Mouse (Mus musculus): ENCODE results near the gene Ccnd2. TPM values are rescaled to one million over a fixed set of nuclear protein-coding genes. Genes with fewer than 3 reads are reported as not detected.

The Ccnd2 gene
- total and polyA plus RNA-seq, 3 experiments, result 152 to 1,195 (median 656) TPM

DNA sequence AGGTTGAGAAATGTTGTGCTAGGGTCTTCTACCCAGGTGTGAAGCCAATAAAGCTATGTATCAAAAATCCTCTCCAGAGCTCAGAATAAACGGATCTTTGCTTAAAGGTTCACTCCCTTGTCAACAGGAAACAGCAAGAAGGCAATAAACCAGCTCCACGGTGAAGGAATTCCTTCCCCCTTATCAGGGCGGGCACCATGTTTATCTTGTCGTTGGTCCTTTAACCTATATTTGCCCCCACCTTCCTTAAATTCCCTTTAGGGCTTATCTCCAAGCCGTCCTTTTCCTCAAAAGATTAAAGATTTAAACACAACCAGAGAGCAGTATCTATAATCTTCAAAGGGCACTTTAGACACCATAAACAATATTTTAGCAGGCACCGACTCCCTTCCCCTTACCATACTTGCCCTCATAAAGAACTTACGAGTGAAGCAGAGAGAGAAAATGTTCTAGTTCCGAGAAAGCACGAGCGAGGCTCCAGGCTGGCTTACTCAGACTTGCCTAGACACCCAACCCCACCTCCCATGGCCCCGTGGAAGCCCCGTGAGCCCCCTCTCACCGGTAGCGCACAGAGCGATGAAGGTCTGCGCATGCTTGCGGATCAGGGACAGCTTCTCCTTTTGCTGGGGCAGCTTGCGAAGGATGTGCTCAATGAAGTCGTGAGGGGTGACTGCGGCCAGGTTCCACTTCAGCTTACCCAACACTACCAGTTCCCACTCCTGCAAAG is 6.4 kb downstream of the Ccnd2 start:
- H3K9me3 ChIP-seq (replicated peaks), result no peaks in the 10 kb centered on the region
- peak; percentile 47 for ATAC-seq (ENCODE audit: extremely low read depth, insufficient number of reproducible peaks, low FRiP score, poor library complexity, severe bottlenecking)
- no peaks in the 10 kb centered on the region for H3K27me3 ChIP-seq (ENCODE audit: insufficient read depth, low read length)
- DNase-seq (ENCODE audit: low spot score), result peak; percentile 43
- peaks cover 79% of the 10 kb centered on the region for H3K4me1 ChIP-seq (ENCODE audit: insufficient read depth, low read depth, low read length)
- peaks cover 83% of the 10 kb centered on the region for H3K36me3 ChIP-seq (replicated peaks)
- H3K4me3 ChIP-seq (ENCODE audit: low read depth, low read length), result peak overlapping the region; percentile 65; the same call in 1 of the 2 replicates
- TF ChIP-seq TAL1 (conservative IDR thresholded peaks at IDR 0.05; ENCODE audit: low read depth, low read length) (peak; percentile 63), CTCF (IDR thresholded peaks at IDR 0.05; ENCODE audit: low read depth, low read length) (no peak), GATA1 (IDR thresholded peaks at IDR 0.05; ENCODE audit: borderline replicate concordance, low read length) (no peak), POLR2AphosphoS5 (IDR thresholded peaks at IDR 0.05; ENCODE audit: insufficient replicate concordance, low read depth, low read length) (0 out of 2 replicates have a peak, but pooled peaks have one; percentile 14)

DNA sequence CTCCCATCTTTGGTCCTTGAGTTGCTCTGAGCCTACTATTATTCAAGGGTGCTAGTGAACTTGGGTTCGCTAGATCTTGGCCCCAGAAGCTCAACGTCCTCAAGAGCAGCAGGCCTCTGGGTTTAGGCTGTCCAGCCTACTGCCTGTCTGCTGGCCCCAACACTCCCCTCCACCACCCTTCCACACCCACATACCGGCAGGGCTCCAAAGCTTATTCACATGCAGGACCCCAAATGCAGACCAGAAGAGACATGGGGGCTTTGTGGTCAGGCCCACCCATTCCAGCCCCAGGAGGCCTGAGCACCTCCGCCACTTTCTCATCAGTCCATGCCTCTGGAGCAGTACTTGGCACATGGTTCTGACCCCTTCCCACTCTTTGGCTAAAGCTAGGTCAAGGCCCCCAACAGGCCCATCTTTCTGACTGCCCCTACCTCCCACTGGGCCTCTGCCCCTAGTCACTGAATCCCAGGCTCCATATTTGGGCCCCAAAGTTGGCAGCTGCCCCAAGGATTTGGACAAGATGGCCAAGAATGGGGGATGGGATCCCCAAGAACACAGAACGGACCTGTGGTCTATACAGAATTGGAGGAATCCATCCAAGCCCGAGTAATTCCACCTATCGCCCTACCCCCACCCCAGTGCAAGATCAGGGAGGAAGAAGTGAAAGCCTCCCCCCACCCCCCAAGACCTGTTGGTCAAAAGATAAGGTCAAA is 8.3 kb downstream of the Ccnd2 start:
- ATAC-seq (ENCODE audit: extremely low read depth, insufficient number of reproducible peaks, low FRiP score, poor library complexity, severe bottlenecking) (no peak), DNase-seq (ENCODE audit: low spot score) (no peak)
- Histone ChIP-seq H3K4me1 (ENCODE audit: insufficient read depth, low read depth, low read length) (peaks cover 96% of the 10 kb centered on the region), H3K36me3 (replicated peaks) (peaks cover 96% of the 10 kb centered on the region), H3K4me3 (ENCODE audit: low read depth, low read length) (peak overlapping the region; percentile 63; the same call in 1 of the 2 replicates), H3K9me3 (replicated peaks) (no peaks in the 10 kb centered on the region), H3K27me3 (ENCODE audit: insufficient read depth, low read length) (no peaks in the 10 kb centered on the region)
- no peak for TF ChIP-seq CTCF (IDR thresholded peaks at IDR 0.05; ENCODE audit: low read depth, low read length)
- TF ChIP-seq GATA1 (IDR thresholded peaks at IDR 0.05; ENCODE audit: borderline replicate concordance, low read length), result no peak
- no peak for TF ChIP-seq GATA2 (IDR thresholded peaks at IDR 0.05; ENCODE audit: borderline replicate concordance, low read depth, low read length)
- no peak for TF ChIP-seq TAL1 (conservative IDR thresholded peaks at IDR 0.05; ENCODE audit: low read depth, low read length)
- no peak for TF ChIP-seq POLR2AphosphoS5 (IDR thresholded peaks at IDR 0.05; ENCODE audit: insufficient replicate concordance, low read depth, low read length)

DNA sequence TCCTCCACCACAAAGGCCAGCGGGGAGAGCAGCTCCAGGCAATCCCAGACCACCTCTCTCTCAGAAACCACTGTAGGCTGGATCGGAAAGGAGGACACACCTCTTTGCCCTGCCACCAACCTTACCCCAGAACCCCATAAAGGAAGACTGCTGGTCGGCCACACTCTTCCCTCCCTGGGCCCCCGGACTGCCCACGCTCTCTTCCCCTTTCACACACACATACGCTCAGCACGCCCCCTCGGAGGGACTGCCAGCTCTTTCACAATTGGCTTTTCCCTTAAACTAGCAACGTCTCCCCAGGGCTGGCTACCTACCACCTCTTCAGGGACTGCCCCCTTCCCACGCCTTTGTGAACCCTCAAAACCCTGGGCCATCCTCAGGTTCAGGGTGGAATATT is 8.9 kb downstream of the Ccnd2 start:
- DNase-seq (ENCODE audit: low spot score) (peak; percentile 44), ATAC-seq (ENCODE audit: extremely low read depth, insufficient number of reproducible peaks, low FRiP score, poor library complexity, severe bottlenecking) (peak; percentile 22)
- Histone ChIP-seq H3K27me3 (ENCODE audit: insufficient read depth, low read length) (no peaks in the 10 kb centered on the region), H3K4me1 (ENCODE audit: insufficient read depth, low read depth, low read length) (peaks cover 94% of the 10 kb centered on the region), H3K4me3 (ENCODE audit: low read depth, low read length) (peak overlapping the region; percentile 63; the same call in 1 of the 2 replicates), H3K9me3 (replicated peaks) (no peaks in the 10 kb centered on the region), H3K36me3 (replicated peaks) (peaks cover 96% of the 10 kb centered on the region)
- TF ChIP-seq CTCF (IDR thresholded peaks at IDR 0.05; ENCODE audit: low read depth, low read length), result no peak
- TF ChIP-seq POLR2AphosphoS5 (IDR thresholded peaks at IDR 0.05; ENCODE audit: insufficient replicate concordance, low read depth, low read length), result peak; percentile 45; the same call in 1 of the 2 replicates

DNA sequence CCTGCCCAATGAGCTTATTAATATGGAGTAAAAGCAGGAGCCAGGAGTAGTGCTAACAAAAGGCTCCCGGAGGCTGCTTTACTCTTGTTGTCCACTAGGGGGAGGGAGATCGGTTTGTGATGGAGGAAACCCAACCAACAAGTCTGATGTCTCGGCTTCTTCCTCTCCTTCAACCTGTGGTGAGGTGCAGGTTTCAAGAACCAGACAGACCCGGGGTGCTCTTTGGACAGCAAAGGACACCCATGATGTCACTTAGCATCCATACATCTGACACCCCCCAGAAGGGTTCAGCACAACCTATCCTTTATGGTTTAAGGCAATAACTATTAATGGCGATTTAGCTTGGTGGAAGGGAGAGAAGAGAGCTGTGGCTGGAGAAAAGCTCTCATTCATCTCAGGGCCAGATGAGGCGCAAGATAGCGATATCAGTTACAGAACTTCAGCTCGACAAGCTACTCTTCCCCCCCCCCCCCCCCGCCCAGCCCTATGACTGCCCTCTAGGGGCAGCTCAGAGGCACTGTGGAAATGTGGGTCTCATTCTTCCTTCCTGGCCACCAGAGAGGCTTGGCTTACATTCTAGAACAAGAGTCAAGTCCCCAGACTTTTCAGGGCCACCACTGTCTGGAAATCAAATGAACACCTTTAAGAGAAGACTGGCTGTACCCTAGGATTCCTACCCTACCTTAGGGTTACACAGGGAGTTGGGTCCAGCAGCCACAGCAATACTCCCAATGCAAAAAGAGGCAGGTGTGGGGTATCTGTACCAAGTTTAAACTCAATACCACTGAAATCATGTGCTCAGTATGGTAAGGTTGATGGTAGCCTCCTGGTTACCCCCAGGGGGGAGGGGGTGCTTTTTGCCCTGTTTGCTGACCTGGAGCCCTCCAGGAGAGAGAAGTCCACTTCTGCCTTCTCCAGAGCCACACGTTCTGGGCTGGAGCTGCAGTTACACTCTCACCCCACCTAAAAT is 9.6 kb downstream of the Ccnd2 start:
- H3K9me3 ChIP-seq (replicated peaks), result no peaks in the 10 kb centered on the region
- peaks cover 93% of the 10 kb centered on the region for H3K4me1 ChIP-seq (ENCODE audit: insufficient read depth, low read depth, low read length)
- peak; percentile 75 for TF ChIP-seq CTCF (IDR thresholded peaks at IDR 0.05; ENCODE audit: low read depth, low read length)
- TF ChIP-seq TAL1 (conservative IDR thresholded peaks at IDR 0.05; ENCODE audit: low read depth, low read length), result no peak; the same call in 1 of the 2 replicates

DNA sequence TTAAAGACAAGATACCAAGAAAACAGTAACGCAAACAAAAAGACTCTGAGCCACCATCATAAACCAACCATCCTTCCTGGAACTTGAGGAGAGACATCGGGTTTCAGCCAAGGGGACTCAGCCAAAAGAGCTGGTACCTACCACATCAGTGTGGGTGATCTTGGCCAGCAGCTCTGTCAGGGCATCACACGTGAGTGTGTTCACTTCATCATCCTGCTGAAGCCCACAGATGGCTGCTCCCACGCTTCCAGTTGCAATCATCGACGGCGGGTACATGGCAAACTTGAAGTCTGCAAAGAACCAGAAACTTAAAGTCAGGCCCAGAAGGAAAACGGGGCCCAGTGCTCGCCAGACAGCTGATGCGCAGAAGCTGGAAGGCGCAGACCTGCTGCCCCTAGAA is 13.0 kb downstream of the Ccnd2 start:
- ATAC-seq (ENCODE audit: extremely low read depth, insufficient number of reproducible peaks, low FRiP score, poor library complexity, severe bottlenecking), result no peak
- DNase-seq (ENCODE audit: low spot score), result no peak
- no peak for TF ChIP-seq GATA2 (IDR thresholded peaks at IDR 0.05; ENCODE audit: borderline replicate concordance, low read depth, low read length)
- no peak for TF ChIP-seq TAL1 (conservative IDR thresholded peaks at IDR 0.05; ENCODE audit: low read depth, low read length)
- no peak for TF ChIP-seq CTCF (IDR thresholded peaks at IDR 0.05; ENCODE audit: low read depth, low read length)
- no peak; the same call in 1 of the 2 replicates for TF ChIP-seq POLR2AphosphoS5 (IDR thresholded peaks at IDR 0.05; ENCODE audit: insufficient replicate concordance, low read depth, low read length)
- TF ChIP-seq GATA1 (IDR thresholded peaks at IDR 0.05; ENCODE audit: borderline replicate concordance, low read length), result no peak
- peaks cover 75% of the 10 kb centered on the region for H3K4me1 ChIP-seq (ENCODE audit: insufficient read depth, low read depth, low read length)
- peaks cover 96% of the 10 kb centered on the region for H3K36me3 ChIP-seq (replicated peaks)
- H3K27me3 ChIP-seq (ENCODE audit: insufficient read depth, low read length), result no peaks in the 10 kb centered on the region
- H3K4me3 ChIP-seq (ENCODE audit: low read depth, low read length), result no peak overlapping the region; the same call in 1 of the 2 replicates
- H3K9me3 ChIP-seq (replicated peaks), result no peaks in the 10 kb centered on the region

More for the DNA sequence above, 9.6 kb downstream of the Ccnd2 start:
- Histone ChIP-seq H3K4me3 (ENCODE audit: low read depth, low read length) (peak overlapping the region; percentile 63; the same call in 1 of the 2 replicates), H3K36me3 (replicated peaks) (peaks cover 96% of the 10 kb centered on the region), H3K27me3 (ENCODE audit: insufficient read depth, low read length) (no peaks in the 10 kb centered on the region)
- DNase-seq (ENCODE audit: low spot score) (peak; percentile 46), ATAC-seq (ENCODE audit: extremely low read depth, insufficient number of reproducible peaks, low FRiP score, poor library complexity, severe bottlenecking) (peak; percentile 11)
